Mouse (Mus musculus): ENCODE measurements at regions not wholly inside any gene's neighbourhood (a gene's known extent, or its start where the extent isn't known, plus 50 kb on each side); places are given as distances from the start of the nearest gene placed in this dataset.

GRCm38 (mm10) chr6:67149425-67149824 lies 88.6 kb upstream of the Serbp1 start:
- no peak for DNase-seq

- no peak for DNase-seq
Observed at GRCm38 (mm10) chr6:67146708-67147107, 91.3 kb upstream of the Serbp1 start.

- DNase-seq = no peak
Observed at GRCm38 (mm10) chr6:67145969-67146368, 92.0 kb upstream of the Serbp1 start.

GRCm38 (mm10) chr6:67144946-67145716 lies 92.8 kb upstream of the Serbp1 start:
- no peak for DNase-seq

GRCm38 (mm10) chr6:67142179-67142578 lies 95.8 kb upstream of the Serbp1 start:
- DNase-seq = peak; percentile 30

GRCm38 (mm10) chr6:67140645-67141250 lies 97.2 kb upstream of the Serbp1 start:
- no peak for DNase-seq

- no peak for DNase-seq
Observed at GRCm38 (mm10) chr6:67139012-67139375, 99.0 kb upstream of the Serbp1 start.

- DNase-seq = no peak
Observed at GRCm38 (mm10) chr6:67138302-67139011, 99.5 kb upstream of the Serbp1 start.

- no peak for DNase-seq
Observed at GRCm38 (mm10) chr6:67137482-67137881, 100.2 kb upstream of the Gadd45a start.

- DNase-seq = peak; percentile 65
Observed at GRCm38 (mm10) chr6:67134915-67135314, 97.7 kb upstream of the Gadd45a start.

- no peak for DNase-seq
Observed at GRCm38 (mm10) chr6:67130540-67131301, 93.5 kb upstream of the Gadd45a start.

- peak; percentile 26 for DNase-seq
Observed at GRCm38 (mm10) chr6:67129626-67130025, 92.4 kb upstream of the Gadd45a start.

GRCm38 (mm10) chr6:67128503-67129463 lies 91.5 kb upstream of the Gadd45a start:
- DNase-seq = peak; percentile 60

- DNase-seq = no peak
Observed at GRCm38 (mm10) chr6:67127727-67128126, 90.5 kb upstream of the Gadd45a start.

GRCm38 (mm10) chr6:67125715-67126312 lies 88.6 kb upstream of the Gadd45a start:
- DNase-seq = no peak

GRCm38 (mm10) chr6:67124089-67124488 lies 86.8 kb upstream of the Gadd45a start:
- no peak for DNase-seq

GRCm38 (mm10) chr6:67123071-67123470 lies 85.8 kb upstream of the Gadd45a start:
- no peak for DNase-seq

- no peak for DNase-seq
Observed at GRCm38 (mm10) chr6:67116306-67116705, 79.0 kb upstream of the Gadd45a start.

- no peak for DNase-seq
Observed at GRCm38 (mm10) chr6:67115505-67116303, 78.4 kb upstream of the Gadd45a start.

GRCm38 (mm10) chr6:67114753-67115152 lies 77.5 kb upstream of the Gadd45a start:
- DNase-seq = no peak

All from right cerebral cortex, adult 18-20 months (tissue).